Mouse (Mus musculus) cerebellum, postnatal 10 days (tissue): Measurements from ENCODE around the gene E030030I06Rik.
"Not testable (repeated sequence)": the region's sequence is repeated elsewhere in the genome, so short reads cannot be mapped to it uniquely, and the experiment has no call there.

ENCODE experiments used
- DNase-seq, 2 experiments: peaks; one replicate each; pipeline ENCODE4 v3.0.0; 2021; ENCODE audit warnings: mixed read lengths in 2 of 2

Gene E030030I06Rik

GRCm38 (mm10) chr10:22149073-22149690 lies at the start of gene E030030I06Rik:
Gene E030030I06Rik (minus strand): TSS chr10:22149270.
- DNase-seq = peak; percentile 32 to 58

- not testable (repeated sequence) for DNase-seq
Observed at GRCm38 (mm10) chr10:22191035-22191434, 42.0 kb upstream of the E030030I06Rik start.

- not testable (repeated sequence) for DNase-seq
Observed at GRCm38 (mm10) chr10:22176515-22176914, 27.4 kb upstream of the E030030I06Rik start.

- DNase-seq = not testable (repeated sequence)
Observed at GRCm38 (mm10) chr10:22174190-22174487, 25.1 kb upstream of the E030030I06Rik start.

- DNase-seq = not testable (repeated sequence)
Observed at GRCm38 (mm10) chr10:22173335-22174189, 24.5 kb upstream of the E030030I06Rik start.

- DNase-seq = not testable (repeated sequence)
Observed at GRCm38 (mm10) chr10:22172431-22173334, 23.6 kb upstream of the E030030I06Rik start.

- DNase-seq = not testable (repeated sequence)
Observed at GRCm38 (mm10) chr10:22169116-22169515, 20.0 kb upstream of the E030030I06Rik start.

GRCm38 (mm10) chr10:22167061-22167460 lies 18.0 kb upstream of the E030030I06Rik start:
- not testable (repeated sequence) for DNase-seq

- not testable (repeated sequence) for DNase-seq
Observed at GRCm38 (mm10) chr10:22166025-22166424, 17.0 kb upstream of the E030030I06Rik start.

- DNase-seq = not testable (repeated sequence)
Observed at GRCm38 (mm10) chr10:22165328-22166003, 16.4 kb upstream of the E030030I06Rik start.

GRCm38 (mm10) chr10:22163705-22164583 lies 14.9 kb upstream of the E030030I06Rik start:
- DNase-seq = peak; percentile 87 to 88

GRCm38 (mm10) chr10:22163279-22163678 lies 14.2 kb upstream of the E030030I06Rik start:
- peak in 1 of 2 experiments; percentile 10 for DNase-seq

GRCm38 (mm10) chr10:22159581-22160140 lies 10.6 kb upstream of the E030030I06Rik start:
- DNase-seq = peak; percentile 15 to 26

- DNase-seq = peak in 1 of 2 experiments; percentile 5
Observed at GRCm38 (mm10) chr10:22159131-22159561, 10.1 kb upstream of the E030030I06Rik start.

GRCm38 (mm10) chr10:22158310-22158999 lies 9.4 kb upstream of the E030030I06Rik start, which contains the start of the genes Raet1e and H60b:
Gene Raet1e (plus strand): TSS chr10:22158569.
Gene H60b (plus strand): TSS chr10:22158586.
- peak; percentile 57 to 69 for DNase-seq

- DNase-seq = peak in 1 of 2 experiments; percentile 4
Observed at GRCm38 (mm10) chr10:22154871-22155799, 6.1 kb upstream of the E030030I06Rik start.

GRCm38 (mm10) chr10:22154127-22154526 lies 5.1 kb upstream of the E030030I06Rik start:
- peak; percentile 43 to 45 for DNase-seq

GRCm38 (mm10) chr10:22153147-22153690 lies 4.1 kb upstream of the E030030I06Rik start:
- peak; percentile 8 to 38 for DNase-seq
